Mouse (Mus musculus): ENCODE results near the gene Syt3.

Gene Syt3

DNA sequence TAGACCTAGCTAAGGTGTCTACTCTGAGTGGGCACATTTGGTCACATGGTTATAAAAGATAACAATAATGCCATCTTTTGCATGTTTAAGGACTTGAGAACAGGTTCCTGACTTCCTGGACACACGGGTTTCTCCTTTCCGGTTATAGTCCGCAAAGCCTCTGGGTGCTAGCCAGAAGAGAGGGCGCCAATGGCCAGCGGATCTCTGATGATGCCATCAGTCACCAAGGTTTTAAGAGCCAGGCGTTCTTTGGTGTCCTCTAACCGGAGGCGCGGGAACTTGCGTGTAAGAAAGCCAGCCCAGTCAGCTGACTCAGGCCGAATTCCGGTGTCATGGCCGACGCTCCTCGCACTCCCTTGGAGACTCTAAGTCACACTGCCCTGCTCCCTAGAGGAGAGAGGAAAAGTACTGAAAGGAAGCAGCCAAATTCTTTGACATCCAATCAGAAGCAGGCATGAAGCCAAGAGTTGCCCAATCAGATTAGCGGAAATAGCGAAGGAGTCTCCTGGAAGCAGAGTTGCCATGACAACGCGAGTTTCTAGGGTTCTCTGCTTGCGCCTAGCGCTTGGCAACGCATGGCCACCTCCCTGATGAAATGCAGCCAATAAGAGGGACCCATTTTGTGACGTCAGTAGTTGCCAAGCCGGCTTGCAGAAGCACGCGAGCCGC, 21.6 kb downstream of the Syt3 start:
- peak; percentile 22 to 72 for DNase-seq (ENCODE audit: low spot score in 2 of 2)

DNA sequence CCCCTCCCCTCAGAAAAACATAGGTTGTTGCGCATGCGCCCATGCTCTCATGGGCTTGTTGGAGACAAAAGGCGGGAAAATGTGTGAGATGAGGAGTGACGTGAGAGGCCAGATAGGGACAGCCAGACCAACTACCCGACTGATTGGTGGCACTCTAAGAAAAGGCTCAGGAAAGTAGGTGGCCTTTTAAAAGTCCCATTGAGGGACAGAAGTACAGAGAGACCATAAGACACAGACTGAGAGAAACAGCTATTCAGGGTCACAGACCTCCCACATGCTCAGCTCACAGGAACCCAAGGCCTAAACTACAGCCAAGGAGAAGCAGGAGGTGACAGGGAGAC, 22.1 kb downstream of the Syt3 start:
- no peak for DNase-seq (ENCODE audit: low spot score in 2 of 2)

DNA sequence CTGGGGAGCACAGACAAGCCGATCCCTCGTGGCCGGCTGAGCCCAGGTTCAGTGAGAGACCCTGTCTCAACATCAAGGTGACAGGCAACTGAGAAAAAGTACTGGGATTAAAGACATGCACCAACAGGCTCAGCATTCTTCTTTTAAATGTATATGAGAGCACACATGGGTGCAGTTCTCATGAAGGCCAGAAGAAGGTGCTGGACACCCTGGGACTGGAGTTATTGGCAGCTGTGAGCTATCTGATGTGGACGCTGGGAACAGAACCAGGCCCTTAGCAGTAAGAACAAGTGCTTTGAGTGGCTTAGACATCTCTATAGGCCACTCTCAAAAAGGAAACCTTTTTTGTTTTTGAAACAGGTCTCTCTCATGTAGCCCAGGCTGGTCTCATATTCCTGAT, 27.2 kb downstream of the Syt3 start:
- no peak for DNase-seq (ENCODE audit: low spot score in 2 of 2)

DNA sequence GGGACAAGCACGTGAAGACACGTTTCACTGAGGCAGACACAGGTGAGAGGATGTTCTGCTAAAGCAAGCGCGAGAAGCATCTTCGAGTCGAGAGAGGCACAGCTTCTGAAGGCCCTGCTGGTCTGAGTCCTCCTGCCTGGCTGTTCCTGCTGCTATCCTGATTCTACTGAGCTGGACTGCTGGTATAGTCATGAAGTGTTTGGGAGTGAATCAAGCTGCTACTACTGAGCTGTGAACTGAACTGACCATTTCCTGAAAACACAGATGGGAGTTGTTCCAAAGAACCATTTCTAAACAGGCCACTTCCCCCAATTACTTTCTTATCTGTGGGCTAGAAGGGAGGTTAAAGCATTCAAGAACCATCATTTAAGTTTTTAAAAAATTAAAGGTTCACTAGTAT, 29.4 kb downstream of the Syt3 start:
- no peak for DNase-seq (ENCODE audit: low spot score in 2 of 2)

DNA sequence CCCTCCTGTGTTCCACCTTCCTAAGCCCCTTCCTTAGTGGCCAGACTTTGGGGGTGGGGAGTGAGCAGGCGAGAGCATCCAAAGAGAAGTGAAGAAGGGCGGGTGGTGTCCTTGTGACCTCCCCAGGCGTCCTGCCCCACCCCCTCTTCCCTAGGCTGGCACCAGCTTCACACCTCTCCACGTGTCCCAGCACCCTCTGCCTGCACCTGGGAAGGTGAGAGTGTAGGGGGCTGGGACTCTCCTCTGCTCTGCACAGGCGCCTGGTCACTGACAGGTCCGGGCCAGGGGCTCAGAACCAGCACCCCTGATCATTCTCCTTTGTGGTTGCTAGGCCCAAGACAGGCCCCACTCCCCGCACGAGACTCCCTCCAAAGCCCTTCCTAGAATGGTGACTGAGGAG, 43.8 kb downstream of the Syt3 start:
- DNase-seq (ENCODE audit: low spot score in 2 of 2) = no peak

DNA sequence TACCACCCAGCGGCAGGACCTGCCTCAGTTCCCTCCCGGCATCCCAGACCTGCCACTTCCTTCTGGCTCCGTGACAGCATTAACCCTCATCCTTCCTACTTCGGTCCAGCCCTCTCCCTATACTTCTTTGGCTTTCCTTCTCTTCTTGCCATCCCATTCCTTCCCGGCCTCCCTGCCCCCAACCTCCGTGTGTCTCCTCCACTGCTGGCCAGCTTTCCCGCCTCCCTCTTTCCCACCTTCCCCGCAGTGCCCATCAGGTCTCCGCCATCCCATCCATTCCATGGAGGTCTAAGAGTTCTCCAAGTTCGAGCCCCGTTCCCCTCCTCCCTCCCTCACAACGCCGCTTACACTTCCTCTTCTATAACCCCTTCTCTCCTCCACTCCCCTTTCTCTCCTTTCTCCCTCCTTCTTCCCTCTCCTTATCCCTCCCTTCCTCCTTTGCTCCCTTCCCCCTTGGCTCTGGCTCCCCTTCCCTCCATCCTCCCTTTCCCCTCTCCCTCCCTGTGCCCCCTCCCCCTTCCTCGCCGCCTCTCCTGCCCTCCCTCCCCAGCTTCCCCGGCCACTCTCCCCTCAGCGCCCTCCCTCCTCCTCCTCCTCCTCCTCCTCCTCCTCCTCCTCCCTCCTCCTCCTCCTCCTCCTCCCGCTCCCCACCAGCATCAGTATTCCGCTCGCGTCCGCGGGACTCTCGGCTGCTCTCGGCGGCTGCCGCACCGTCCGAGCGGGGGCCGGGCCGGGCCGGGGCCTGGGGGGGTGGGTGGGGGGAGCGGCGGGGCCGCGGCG, 44.5 kb downstream of the Syt3 start:
- DNase-seq (ENCODE audit: low spot score in 2 of 2) = no peak

DNA sequence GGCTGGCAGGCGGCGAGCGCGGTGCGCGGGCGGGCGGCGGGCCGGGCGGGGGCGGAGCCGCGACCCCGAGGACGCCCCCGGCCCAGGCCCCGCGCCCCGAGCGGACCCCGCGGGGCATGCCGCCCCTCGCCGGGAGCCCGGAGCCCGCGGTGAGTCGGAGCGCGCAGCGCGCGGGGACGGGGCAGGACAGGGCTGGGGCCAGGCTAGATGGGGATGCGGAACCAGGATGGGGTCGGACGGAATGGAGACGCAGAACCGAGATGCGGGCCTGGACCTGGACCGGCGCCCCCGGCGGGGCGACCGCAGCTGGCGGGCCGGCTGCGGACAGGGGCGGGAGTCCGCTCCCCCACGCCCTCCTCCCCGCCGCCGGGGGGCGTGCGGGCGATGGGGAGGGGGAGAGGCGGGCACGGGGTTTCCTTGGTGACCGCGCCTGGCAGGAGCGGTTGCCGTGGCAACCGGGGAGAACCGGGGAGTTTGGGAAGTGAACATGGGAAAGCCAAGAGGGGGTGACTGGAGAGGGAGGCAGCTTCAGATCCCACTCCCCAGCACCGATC, 45.1 kb downstream of the Syt3 start, which contains the start of gene Lrrc4b:
Gene Lrrc4b, plus strand, starts transcription at position 51 of the 554 bp plus-strand sequence.
- DNase-seq (ENCODE audit: low spot score in 2 of 2) = no peak

DNA sequence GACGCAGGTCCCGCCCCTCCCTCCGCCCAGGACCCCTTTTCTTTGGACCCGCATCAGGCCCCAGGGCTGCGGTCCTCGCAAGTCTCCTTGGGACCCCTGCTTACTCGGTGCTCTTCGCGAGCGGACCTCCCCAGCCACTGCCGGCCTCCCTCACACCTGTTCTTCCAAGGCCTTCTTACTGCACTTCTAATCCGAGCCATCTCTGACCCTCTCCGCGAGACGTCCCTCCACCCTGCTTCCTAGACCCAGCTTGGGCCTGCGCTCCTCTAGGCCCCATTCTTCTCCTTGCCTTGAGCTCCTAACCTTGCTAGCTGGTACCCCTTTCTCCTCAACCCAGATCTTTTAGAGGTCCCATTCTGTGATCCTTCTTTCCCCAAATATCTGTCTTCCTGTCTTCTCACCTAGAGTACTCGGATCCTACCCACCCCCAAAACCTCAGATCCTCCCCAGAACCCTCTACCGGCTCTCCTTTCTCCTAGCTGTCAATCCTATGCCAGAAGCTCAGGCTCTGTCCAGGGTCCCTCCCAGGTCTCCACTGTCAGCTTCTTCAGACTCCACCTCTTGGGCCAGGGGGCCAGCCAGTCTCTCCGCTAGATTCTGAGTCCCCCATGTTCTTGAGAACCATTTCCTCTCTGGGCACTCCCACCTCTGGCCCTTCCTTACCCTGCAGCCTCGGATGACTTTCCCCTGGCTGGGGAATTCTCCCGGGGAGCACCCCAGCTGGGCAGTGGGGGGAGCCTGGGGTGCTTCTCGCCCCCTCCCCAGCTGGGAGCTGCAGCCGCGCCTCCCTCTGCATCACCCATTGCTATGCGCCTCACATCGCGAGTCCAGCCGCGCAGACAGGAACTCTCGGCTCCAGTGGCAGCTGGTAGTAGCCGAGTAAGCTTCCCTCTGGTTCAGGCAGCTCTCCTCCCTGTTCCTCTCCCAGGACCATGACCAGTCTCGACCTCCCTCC, 45.9 kb downstream of the Syt3 start:
- DNase-seq (ENCODE audit: low spot score in 2 of 2) = no peak

DNA sequence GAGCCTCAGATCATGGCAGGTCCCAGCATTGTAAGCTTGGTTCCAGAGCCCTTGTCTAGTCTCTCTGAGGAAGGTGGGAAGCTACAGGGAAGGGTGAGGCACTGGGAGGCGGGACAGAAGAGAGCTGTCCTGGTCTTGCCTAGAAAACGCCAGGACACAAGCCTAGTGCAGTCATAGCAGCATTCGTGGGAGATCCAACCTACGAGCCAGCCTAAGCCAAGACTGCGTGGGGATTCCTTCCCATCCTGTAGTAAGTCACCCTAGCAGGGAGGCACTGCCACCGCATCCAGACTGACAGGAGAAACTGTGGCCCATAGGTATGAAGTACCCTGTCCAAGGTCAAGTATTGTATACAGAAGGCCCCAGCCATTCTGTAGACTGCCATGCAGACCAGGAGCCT, 48.6 kb downstream of the Syt3 start:
- DNase-seq (ENCODE audit: low spot score in 2 of 2) = no peak

DNA sequence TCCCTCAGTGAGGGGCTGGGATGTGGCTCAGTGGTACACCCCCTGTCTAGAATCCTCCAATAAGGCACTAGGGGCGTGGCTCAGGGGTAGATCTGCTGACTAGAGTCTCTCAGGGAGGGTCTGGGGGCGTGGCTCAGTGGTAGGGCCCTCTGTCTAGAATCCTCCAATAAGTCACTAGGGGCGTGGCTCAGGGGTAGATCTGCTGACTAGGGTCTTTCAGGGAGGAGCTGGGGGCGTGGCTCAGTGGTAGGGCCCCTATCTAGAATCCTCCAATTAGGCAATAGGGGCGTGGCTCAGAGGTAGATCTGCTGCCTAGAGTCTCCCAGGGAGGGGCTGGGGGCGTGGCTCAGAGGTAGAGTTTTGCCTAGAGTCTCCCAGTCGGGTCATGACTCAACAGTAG, 49.5 kb downstream of the Syt3 start:
- no peak for DNase-seq (ENCODE audit: low spot score in 2 of 2)

DNA sequence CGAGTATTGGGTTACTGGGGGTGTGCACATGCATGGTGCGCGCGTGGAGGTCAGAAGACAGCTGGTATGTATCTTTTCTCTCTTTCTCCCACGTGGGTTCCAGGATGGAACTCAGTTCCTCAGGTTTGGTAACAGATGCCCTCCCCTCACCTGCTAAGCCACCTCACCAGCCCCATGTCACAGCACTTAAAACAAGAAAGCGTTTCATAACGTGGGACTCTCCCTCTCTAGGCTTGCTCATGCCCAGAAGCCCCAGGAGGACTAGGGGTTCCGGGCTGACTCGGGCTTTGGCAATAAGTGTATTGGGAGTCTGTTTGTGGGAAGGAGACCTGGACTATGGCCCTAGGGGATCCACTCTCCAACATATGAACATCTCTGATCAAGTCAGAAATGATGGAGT, 50.2 kb downstream of the Syt3 start:
- DNase-seq (ENCODE audit: low spot score in 2 of 2) = no peak

DNA sequence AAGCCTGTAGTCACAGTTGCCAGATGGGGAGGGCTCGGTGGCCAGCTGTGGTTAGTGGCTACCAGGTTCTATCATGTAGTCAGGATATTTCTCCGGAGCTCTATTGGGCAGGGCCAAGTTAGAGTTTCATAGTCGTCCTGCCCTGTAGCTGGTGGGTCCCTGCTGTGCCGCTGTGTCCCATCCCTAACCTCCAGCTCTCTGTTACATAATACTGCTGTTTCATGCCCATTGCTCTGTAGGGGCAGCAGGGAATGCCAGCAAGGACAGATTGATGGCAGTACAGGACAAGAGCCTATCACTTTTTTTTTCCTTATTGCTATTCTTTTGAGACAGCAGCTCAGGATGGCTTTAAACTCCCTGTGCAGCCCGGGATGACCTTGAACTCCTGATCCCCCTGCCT, 51.9 kb downstream of the Syt3 start:
- no peak for DNase-seq (ENCODE audit: low spot score in 2 of 2)

DNA sequence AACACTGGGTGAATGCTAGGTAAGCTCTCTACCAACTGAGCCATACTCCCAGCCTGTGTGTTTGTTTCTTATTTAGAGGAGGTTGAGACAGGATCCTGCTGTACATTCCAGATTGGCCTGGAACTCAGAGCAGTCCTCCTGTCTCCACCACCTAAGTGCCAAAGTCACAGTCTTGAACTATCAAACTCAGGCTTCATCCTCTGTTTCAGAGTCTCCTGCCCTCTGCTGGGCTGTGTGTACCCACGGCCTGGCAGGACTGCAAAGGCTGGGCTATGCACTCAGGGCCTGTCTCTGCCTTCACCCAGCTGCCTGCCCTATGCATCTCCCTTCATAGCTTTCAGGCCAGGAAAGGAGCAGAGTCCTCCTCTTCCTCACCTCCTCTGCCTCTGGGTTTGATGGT, 52.4 kb downstream of the Syt3 start:
- no peak for DNase-seq (ENCODE audit: low spot score in 2 of 2)

DNA sequence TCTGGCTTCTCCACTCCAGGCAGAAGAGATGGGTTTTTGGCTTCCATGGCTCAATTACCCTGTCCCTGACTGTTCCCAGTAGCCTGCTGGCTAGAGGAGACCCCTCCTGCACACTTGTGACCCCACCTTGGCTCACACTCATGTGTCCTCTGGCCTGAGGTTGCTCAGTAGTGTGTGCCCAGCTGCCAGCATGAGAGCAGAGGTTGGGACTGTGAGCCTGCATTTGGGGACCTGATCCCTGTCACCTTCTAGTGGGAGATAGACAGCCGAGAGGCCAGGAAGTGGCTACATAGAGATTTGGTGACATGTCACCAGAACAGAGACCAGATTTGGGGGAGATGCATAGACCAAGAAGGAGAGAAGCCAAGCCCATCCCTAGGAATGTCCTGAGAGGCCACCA, 53.3 kb downstream of the Syt3 start:
- DNase-seq (ENCODE audit: low spot score in 2 of 2) = no peak

DNA sequence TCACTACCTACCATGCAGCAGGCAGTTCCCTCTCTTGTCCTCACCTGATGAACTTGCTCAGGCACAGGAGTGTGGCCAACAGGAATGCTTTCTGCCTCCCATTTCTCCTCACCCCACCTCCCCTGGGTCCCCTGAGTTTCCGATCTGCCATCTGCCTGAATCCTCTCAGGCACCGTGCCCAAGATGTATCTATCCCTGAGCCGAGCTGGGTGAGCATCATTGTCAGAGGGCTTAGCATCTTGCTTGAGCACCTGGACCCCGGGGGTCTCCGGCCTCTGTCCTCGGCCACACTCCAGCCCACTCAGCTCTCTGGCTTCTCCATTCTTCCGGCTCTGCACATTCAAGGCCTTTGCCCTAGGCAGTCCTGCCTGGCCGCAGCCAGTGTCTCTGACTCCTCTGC, 54.0 kb downstream of the Syt3 start:
- DNase-seq (ENCODE audit: low spot score in 2 of 2) = no peak

DNA sequence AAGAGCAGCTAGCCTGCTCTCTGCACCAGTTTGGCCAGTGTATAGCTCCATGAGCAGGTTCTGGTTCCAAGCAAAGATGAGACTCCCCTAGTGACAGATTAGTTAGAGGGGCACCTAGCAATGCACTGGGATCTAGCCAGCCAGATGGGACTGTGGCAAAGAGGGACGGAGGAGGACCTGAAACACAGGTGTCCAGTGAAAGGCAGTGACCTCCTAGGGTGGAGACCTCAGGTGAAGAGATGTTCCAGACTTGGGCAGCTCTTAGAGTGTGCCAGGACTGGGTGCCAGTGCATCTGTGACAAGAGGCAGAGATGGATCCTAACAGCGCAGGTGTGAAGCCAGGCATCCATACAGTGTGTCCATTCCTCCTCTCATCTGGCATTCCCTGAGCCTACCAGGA, 55.8 kb downstream of the Syt3 start:
- no peak for DNase-seq (ENCODE audit: low spot score in 2 of 2)

DNA sequence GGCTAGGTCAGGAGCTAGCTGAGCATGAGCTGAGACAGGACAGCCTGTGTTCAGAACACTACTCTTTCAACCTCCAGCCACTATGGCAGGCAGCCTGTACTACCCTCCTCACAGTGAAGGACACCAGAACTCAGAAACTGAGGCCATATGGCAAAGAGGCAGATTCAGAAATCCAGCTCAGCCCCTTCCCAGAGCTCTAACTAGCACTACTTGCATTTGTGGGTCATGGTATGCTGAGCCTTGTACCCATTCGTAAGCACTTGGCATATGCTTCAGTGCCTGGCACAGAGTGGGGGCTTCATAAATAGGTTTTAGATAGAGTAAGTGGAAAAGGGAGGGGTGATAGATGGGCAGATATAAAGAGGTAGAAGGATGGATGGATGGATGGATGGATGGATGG, 56.6 kb downstream of the Syt3 start:
- no peak for DNase-seq (ENCODE audit: low spot score in 2 of 2)

DNA sequence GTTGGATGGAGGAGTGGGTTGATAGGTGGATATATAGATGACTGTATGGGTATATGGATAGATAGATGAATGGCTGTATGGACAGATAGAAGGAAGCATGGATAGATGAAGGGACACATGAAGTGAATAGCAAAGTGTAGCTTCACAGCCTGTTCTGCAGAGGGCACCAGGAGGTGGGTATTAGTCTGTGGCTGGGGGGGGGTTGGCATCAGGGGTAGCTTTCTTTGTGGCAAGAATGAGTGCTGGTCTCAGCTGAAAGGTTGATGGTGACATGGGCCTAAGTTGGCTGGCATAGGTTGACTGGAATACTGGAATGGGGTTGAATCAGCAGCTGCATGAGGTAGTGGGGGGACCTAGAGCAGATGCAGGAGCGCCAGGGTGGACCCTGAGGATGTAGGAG, 57.3 kb downstream of the Syt3 start:
- no peak for DNase-seq (ENCODE audit: low spot score in 2 of 2)

DNA sequence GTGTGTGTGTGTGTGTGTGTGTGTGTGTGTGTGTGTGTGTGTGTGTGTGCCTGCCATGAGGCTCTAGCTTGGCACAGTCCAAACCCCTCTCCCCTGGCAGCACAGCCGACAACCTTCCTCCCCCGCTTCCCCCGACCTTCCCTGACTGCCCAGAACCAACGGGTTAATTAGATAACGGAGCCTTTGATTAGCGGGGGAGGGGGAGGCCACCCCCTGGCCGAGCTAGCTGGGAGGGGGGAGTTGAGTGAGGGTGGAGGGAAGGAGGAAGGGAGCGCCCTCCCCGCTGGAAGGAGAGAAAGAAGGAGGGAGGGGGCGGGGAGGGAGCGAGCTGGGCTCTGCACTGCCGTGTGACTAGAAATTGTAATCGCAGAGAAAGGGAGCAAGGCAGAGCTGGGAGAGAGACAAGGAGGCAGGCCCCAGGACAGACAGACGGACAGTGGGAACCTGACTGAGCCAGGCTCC, 57.8 kb downstream of the Syt3 start:
- no peak for DNase-seq (ENCODE audit: low spot score in 2 of 2)

DNA sequence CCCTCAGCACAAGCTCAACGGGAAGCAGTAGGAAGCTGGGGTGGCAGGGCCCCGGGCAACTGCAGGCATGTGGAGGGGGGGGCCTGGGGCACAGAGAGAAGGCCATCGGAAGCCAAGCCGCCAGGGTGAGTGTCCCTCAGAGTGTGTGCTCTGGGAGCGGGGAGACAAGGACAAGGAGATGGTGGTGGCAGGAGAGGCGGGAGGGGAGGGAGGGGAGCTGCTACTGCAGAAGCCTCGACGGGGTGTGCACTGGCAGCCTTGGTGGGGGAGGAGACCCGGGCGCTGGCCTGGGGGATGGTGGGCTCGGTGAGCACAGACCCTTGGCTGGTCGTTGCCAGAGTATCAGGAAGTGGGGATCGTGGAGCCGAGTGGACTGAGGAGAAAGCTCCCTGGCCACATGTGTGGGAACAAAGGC, 58.5 kb downstream of the Syt3 start:
- DNase-seq (ENCODE audit: low spot score in 2 of 2) = no peak

DNA sequence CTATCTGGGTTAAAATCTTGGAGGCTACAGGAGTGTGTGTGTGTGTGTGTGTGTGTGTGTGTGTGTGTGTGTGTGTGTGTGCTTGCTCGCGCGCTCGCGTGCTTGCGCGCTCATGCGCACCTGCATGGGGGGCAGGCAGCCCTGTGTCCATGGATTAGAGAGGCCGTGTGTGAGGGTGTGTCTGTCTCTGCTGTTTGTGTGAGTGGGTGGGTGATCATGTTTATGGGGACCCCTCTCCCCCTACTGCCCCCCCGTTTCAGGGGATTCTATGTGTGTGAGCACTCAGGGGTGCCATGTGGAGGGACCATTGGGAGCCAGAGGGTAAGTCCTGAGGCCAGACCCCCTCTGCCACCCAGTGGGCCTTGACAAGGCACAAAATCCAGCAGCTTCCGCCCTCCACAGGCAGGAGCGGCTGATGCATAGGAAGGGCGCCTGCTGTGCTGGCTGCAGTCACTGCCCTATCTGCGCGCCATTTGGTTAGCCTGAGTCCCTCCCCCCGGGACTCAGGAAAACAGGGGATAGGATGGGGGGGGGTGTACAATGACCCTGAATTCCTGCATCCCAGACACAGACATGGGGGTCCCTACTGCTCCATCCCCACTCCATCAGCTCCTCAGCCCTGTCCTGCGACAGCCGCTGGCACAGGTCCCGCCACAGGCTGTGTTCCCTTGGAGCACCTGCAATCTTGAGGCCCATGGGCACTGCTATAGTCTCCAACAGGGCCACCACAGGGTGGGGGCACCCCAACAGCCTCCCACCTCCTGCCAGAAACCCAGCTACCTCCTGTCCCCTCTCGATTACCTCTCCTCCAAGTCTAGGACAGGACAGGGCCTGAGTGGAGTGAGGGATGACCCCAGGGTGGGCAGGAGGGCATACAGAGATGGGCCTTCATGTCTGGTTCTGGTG, 59.6 kb downstream of the Syt3 start:
- no peak for DNase-seq (ENCODE audit: low spot score in 2 of 2)
